Mouse (Mus musculus): ENCODE measurements around the gene Slc6a8. TPM values are rescaled to one million over a fixed set of nuclear protein-coding genes. Genes with fewer than 3 reads are reported as not detected.

The Slc6a8 gene
- polyA plus RNA-seq (2015; fragmentation: Nextera tagmentation; extraction: Ambion mirVana), result 7.5 and 8.1 TPM in 2 replicates

DNA sequence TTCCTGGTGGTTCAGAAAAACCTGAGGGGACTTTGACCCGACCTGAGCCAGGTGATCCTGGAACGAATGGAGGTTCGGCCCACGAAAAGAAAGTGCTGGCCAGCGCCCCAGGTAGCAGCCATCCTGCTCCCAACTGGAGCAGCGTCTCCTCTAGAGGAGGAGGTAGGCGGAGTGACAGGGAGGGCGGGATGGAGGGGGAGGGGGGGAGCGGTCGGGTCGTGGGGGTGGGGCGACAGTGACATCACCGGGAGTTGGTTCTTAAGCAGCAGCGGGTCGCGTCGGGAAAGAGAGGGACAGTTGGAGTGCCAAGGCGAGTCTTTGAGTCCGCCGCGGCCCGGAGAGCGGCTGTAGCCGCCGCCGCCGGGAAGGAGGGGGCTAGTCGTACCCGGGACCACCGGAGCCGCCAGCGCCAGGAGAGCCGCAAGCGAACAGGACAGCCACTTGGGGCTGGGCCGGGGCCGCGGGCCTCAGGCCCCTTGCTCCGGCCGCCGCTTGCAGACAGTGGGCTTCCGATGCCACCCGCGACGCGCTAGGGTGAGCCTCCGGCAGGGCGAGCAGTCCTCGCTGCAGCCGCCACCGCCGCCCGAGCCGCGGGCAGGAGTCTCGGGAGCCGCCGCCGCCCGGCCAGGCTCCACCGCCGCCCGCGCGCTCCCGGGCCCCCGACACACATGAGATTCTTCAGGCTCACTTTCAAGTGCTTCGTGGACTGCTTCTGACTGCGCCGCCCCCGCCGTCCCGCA, at the start of gene Slc6a8:
Gene Slc6a8 (plus strand): TSS at position 272 of the 740 bp plus-strand sequence.
- Histone ChIP-seq H3K27ac (peak within 1 kb of the TSS; percentile 85), H3K4me2 (peak within 1 kb of the TSS; percentile 63), H3K4me3 (peak within 1 kb of the TSS; percentile 67), H3K36me3 (peaks cover 6% of the 10 kb centered on the region; the same call in 1 of the 2 replicates), H3K9ac (peak within 1 kb of the TSS; percentile 78), H3K9me3 (replicated peaks) (no peaks in the 10 kb centered on the region), H3K4me1 (replicated peaks) (peaks cover 11% of the 10 kb centered on the region), H3K27me3 (no peaks in the 10 kb centered on the region)
- WGBS, result 9% methylated on average over 63 of the region's 72 CpGs
- ATAC-seq (replicated peaks; ENCODE audit: insufficient number of reproducible peaks, insufficient read depth, low FRiP score, low read depth), result peak; percentile 74

DNA sequence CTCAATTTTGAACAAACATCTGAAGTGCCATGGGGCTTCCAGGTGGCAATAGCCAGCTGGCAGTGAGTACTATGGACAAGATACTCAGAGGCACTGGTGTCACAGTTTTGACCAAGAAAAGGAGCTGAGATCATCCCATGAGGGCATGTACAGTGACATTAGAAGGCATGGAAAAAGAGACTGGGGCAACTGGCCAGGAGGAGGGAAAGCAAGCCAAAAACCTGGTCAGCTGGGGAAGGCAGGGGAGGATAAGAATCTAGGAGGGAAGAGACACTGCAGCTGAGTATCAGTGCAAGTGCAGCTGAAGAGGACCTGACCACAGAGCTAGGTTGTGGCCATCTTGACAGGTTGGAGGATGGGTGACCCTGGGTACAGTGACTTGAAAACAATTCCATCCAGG, 46.0 kb upstream of the Slc6a8 start:
- Histone ChIP-seq H3K4me1 (replicated peaks) (no peaks in the 10 kb centered on the region), H3K27ac (no peak overlapping the region), H3K4me3 (no peak overlapping the region), H3K27me3 (no peaks in the 10 kb centered on the region), H3K9me3 (replicated peaks) (no peaks in the 10 kb centered on the region), H3K4me2 (no peak overlapping the region), H3K9ac (no peak overlapping the region), H3K36me3 (no peaks in the 10 kb centered on the region)
- ATAC-seq (replicated peaks; ENCODE audit: insufficient number of reproducible peaks, insufficient read depth, low FRiP score, low read depth), result no peak

DNA sequence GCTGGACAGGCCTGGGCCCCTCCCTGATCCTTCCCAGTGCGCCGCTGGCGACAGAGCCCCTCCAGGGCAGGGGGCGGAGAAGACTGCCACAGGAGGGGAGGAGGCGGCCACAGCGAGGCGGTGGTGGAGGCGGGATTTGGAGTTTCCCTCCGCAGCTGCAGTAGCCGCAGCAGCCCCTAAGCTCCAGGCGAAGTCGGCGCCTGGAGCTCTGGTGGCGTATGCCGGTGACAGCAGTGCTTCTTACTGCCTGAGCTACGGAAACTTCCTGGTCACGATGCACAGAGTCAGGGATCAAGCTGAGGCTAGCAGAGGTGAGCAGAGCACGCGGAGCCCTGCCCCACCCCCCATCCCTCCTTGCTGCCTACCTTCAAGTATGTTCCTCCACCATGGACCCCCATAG, 37.5 kb upstream of the Slc6a8 start:
- Histone ChIP-seq H3K4me1 (replicated peaks) (peaks cover 13% of the 10 kb centered on the region), H3K9ac (no peak overlapping the region), H3K27me3 (peaks cover 64% of the 10 kb centered on the region), H3K4me2 (peak overlapping the region; percentile 37), H3K36me3 (no peaks in the 10 kb centered on the region), H3K9me3 (replicated peaks) (no peaks in the 10 kb centered on the region), H3K27ac (no peak overlapping the region), H3K4me3 (0 out of 2 replicates have a peak overlapping the region, but pooled peaks have one; percentile 14)
- no peak for ATAC-seq (replicated peaks; ENCODE audit: insufficient number of reproducible peaks, insufficient read depth, low FRiP score, low read depth)
- 15% methylated on average over 19 of the region's 19 CpGs for WGBS

DNA sequence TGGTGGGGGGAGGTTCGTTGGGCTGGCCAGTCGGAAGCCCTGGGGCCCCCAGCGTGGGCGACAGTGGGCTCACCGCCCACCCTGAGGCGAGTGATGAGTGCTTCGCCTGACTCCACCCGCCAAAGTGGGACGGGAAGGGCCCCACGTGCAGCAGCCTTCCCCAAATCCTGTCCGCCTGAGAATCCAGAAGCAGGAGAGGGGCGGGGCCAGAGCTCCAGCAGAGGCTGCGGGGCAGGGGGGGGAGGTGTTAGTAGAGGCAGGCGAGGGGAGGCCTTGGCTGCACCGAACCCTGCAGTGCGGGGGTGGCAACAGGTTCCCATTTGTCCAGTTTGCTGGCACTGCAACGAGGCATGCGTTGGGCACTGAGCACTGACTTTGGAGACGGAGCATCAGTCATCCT, 35.5 kb upstream of the Slc6a8 start:
- ATAC-seq (replicated peaks; ENCODE audit: insufficient number of reproducible peaks, insufficient read depth, low FRiP score, low read depth), result no peak
- Histone ChIP-seq H3K4me1 (replicated peaks) (peaks cover 13% of the 10 kb centered on the region), H3K9ac (no peak overlapping the region), H3K36me3 (no peaks in the 10 kb centered on the region), H3K27ac (no peak overlapping the region), H3K9me3 (replicated peaks) (no peaks in the 10 kb centered on the region), H3K4me2 (peak overlapping the region; percentile 70), H3K27me3 (peaks cover 77% of the 10 kb centered on the region), H3K4me3 (peak overlapping the region; percentile 37)
- 2% methylated on average over 19 of the region's 19 CpGs for WGBS

DNA sequence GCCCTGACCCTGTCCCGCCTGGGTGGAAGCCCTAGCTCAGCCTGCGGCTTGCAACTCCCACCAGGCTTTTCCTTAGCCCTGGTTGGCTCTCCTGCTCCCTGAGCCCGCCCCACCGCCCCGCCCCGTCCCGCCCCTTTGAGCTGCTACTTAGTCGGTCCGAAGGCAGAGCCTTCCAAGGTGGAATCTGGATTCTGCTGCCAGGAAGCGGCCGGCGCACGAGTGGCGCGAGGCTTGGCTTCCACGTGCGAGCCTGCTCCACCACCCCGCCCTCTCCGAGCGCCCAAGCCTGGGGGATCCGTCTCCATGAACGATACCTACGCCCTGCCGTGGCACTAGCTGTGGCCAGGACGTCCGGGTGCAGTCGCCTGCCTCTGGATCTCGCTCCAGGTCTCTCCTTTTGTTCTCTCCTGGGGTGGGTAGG, 33.7 kb upstream of the Slc6a8 start, which contains the start of gene Dusp9:
Gene Dusp9 (plus strand): TSS at position 165 of the 421 bp plus-strand sequence.
- no peak within 1 kb of the TSS for H3K9ac ChIP-seq
- peak within 1 kb of the TSS; percentile 45 for H3K4me3 ChIP-seq
- no peaks in the 10 kb centered on the region for H3K9me3 ChIP-seq (replicated peaks)
- H3K4me1 ChIP-seq (replicated peaks), result peaks cover 13% of the 10 kb centered on the region
- no peak within 1 kb of the TSS for H3K27ac ChIP-seq
- peak within 1 kb of the TSS; percentile 82 for H3K4me2 ChIP-seq
- ATAC-seq (replicated peaks; ENCODE audit: insufficient number of reproducible peaks, insufficient read depth, low FRiP score, low read depth), result peak; percentile 59
- no peaks in the 10 kb centered on the region for H3K36me3 ChIP-seq
- H3K27me3 ChIP-seq, result peaks cover 70% of the 10 kb centered on the region
- 11% methylated on average over 28 of the region's 28 CpGs for WGBS

DNA sequence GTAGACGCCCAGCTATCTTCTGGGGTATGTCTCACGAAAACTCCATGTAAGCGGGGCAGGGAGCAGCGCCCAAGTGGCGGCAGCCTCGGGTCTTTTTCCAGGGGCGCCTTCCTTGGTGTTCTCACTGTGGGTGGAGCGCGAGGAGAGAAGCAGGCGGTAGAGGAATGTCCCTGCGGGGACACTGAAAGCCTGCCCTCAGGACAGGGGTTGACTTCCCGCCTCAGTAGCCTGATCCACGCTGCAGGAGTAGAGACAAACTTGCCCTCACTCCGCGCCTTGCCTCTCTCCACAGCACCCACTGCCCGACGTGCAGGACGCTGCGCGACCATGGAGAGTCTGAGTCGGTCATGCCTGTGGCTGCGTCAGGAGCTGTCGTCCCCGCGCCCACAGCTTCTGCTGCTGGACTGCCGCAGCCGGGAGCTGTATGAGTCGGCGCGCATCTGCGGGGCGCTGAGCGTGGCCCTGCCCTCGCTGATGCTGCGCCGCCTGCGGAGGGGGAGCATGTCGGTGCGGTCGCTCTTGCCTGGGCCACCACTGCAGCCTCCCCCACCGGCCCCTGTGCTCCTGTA, 33.0 kb upstream of the Slc6a8 start:
- H3K27me3 ChIP-seq, result peaks cover 63% of the 10 kb centered on the region
- peaks cover 13% of the 10 kb centered on the region for H3K4me1 ChIP-seq (replicated peaks)
- no peaks in the 10 kb centered on the region for H3K36me3 ChIP-seq
- 11% methylated on average over 40 of the region's 41 CpGs for WGBS
- no peak for ATAC-seq (replicated peaks; ENCODE audit: insufficient number of reproducible peaks, insufficient read depth, low FRiP score, low read depth)
- H3K9me3 ChIP-seq (replicated peaks), result no peaks in the 10 kb centered on the region
- H3K27ac ChIP-seq, result no peak overlapping the region
- peak overlapping the region; percentile 45 for H3K4me3 ChIP-seq
- H3K9ac ChIP-seq, result no peak overlapping the region
- peak overlapping the region; percentile 82 for H3K4me2 ChIP-seq

DNA sequence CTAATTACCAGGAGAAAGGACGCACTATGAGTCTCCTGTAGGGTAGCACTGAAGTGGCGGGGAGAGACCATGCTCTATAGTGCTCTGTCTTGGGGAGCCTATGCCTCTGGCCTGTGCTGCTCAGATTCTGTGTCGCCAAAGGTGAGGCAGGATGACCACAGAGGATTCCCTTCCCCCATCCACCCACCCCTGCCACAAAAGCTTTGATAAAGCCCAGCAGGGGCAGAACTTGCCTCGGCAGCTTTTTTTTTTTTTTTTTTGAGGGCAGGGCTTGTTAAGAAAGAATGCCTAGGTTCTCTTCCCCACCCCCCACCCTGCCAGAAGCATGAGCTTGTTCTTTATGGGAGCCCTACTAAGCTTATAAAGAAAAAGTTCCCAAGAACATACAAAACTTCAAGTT, 27.8 kb upstream of the Slc6a8 start:
- 39% methylated on average over 4 of the region's 4 CpGs for WGBS
- H3K27me3 ChIP-seq, result peaks cover 16% of the 10 kb centered on the region
- H3K27ac ChIP-seq, result no peak overlapping the region
- ATAC-seq (replicated peaks; ENCODE audit: insufficient number of reproducible peaks, insufficient read depth, low FRiP score, low read depth), result no peak
- no peaks in the 10 kb centered on the region for H3K36me3 ChIP-seq
- no peak overlapping the region for H3K9ac ChIP-seq
- no peak overlapping the region for H3K4me3 ChIP-seq
- no peaks in the 10 kb centered on the region for H3K9me3 ChIP-seq (replicated peaks)
- H3K4me1 ChIP-seq (replicated peaks), result no peaks in the 10 kb centered on the region
- H3K4me2 ChIP-seq, result no peak overlapping the region

DNA sequence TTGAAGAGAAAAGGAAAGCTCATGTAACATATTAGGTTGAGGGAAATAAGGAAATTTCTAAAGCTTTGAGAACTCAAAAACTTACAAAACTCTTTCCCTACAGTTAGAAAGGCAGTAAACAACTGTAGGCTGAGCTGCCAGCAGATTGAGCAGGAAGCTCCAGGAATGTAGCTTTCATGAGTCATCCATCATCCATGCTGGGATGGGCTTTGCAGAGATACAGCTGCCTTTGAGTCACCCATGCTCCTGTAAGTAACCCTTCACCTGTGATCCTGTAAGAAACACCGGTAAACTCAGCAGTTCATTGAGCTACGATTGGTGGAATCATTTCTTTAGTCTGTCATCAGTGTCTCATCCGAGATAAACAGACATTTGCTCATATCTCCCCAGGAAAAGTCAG, 22.1 kb upstream of the Slc6a8 start:
- Histone ChIP-seq H3K4me1 (replicated peaks) (no peaks in the 10 kb centered on the region), H3K9ac (no peak overlapping the region), H3K4me2 (no peak overlapping the region), H3K9me3 (replicated peaks) (no peaks in the 10 kb centered on the region), H3K27me3 (peaks cover 8% of the 10 kb centered on the region; the same call in 1 of the 2 replicates), H3K27ac (no peak overlapping the region), H3K4me3 (no peak overlapping the region), H3K36me3 (no peaks in the 10 kb centered on the region)
- 51% methylated on average over 3 of the region's 3 CpGs for WGBS
- no peak for ATAC-seq (replicated peaks; ENCODE audit: insufficient number of reproducible peaks, insufficient read depth, low FRiP score, low read depth)

DNA sequence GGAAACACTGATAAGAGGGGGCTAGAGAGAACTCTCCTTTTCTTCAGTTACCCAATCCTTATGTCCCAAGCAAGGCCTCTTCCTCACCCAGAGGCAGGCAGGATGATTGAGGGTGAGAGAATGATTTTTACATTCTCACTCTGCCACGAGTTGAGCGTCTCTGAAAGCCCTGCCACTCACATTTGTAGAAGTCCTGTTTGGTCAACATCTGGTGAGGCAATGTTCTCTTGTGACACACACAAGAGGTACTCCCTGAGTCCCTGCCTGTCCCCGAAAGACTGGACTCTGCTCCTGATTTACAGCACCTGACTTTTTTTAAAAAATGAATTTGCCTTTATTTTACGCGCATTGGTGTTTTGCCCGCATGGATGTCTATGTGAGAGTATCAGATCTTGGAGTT, 19.6 kb upstream of the Slc6a8 start:
- H3K27me3 ChIP-seq, result peaks cover 8% of the 10 kb centered on the region; the same call in 1 of the 2 replicates
- no peak for ATAC-seq (replicated peaks; ENCODE audit: insufficient number of reproducible peaks, insufficient read depth, low FRiP score, low read depth)
- no peaks in the 10 kb centered on the region for H3K9me3 ChIP-seq (replicated peaks)
- no peak overlapping the region for H3K4me2 ChIP-seq
- no peaks in the 10 kb centered on the region for H3K4me1 ChIP-seq (replicated peaks)
- WGBS, result 73% methylated on average over 6 of the region's 6 CpGs
- no peak overlapping the region for H3K27ac ChIP-seq
- no peak overlapping the region for H3K4me3 ChIP-seq
- H3K9ac ChIP-seq, result no peak overlapping the region
- H3K36me3 ChIP-seq, result no peaks in the 10 kb centered on the region

DNA sequence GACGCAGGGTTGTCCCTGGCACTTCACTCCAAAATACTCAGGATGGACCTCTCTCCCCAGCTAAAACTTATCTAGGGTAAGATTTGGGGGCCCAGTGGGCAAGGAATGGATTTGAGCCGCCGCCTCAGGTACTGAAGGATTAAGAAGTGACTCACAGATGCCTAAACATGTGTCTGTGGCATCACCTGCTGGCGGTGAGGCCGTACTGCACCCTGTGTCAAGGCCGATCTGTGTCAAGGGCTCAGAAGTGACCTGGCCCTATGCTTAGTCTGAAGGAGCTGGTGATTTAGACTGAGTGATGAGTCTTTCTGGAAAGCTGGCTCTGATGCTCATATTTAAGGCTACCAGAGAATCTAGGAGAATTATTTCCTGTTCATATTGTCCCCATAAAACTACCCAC, 18.8 kb upstream of the Slc6a8 start:
- no peak for ATAC-seq (replicated peaks; ENCODE audit: insufficient number of reproducible peaks, insufficient read depth, low FRiP score, low read depth)
- H3K27me3 ChIP-seq, result peaks cover 8% of the 10 kb centered on the region; the same call in 1 of the 2 replicates
- H3K9ac ChIP-seq, result no peak overlapping the region
- WGBS, result 15% methylated on average over 6 of the region's 6 CpGs
- H3K9me3 ChIP-seq (replicated peaks), result no peaks in the 10 kb centered on the region
- H3K36me3 ChIP-seq, result no peaks in the 10 kb centered on the region
- no peak overlapping the region for H3K27ac ChIP-seq
- no peak overlapping the region for H3K4me2 ChIP-seq
- no peak overlapping the region for H3K4me3 ChIP-seq
- H3K4me1 ChIP-seq (replicated peaks), result no peaks in the 10 kb centered on the region

DNA sequence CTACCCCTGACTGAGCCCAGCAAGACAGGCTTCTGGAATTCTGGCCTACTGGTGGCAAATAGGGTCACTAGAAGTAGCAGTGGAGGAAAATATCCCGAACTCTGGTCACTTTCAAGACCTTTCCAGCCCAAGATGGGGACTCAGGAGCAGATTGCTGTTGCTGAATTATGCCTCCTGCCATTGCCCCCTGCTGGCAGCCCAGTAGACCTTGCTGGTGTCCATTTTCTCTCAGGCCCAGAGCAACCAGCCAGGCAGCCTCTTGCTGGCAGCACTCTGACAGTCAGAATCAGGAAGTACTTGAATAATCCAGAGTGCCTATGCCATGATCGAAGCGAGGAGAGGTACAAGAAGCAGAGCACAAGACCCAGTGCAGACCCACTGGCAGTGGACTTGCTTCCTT, 17.4 kb upstream of the Slc6a8 start:
- H3K27ac ChIP-seq, result no peak overlapping the region
- H3K4me2 ChIP-seq, result no peak overlapping the region
- H3K27me3 ChIP-seq, result peaks cover 8% of the 10 kb centered on the region; the same call in 1 of the 2 replicates
- H3K4me1 ChIP-seq (replicated peaks), result 0 out of 2 replicates have a peak, but pooled peaks cover 3% of the 10 kb centered on the region
- no peak overlapping the region for H3K4me3 ChIP-seq
- H3K9me3 ChIP-seq (replicated peaks), result no peaks in the 10 kb centered on the region
- 46% methylated on average over 3 of the region's 3 CpGs for WGBS
- no peak overlapping the region for H3K9ac ChIP-seq
- ATAC-seq (replicated peaks; ENCODE audit: insufficient number of reproducible peaks, insufficient read depth, low FRiP score, low read depth), result no peak
- no peaks in the 10 kb centered on the region for H3K36me3 ChIP-seq
